Mouse (Mus musculus): Measurements from ENCODE around the gene Cdh16. TPM values are rescaled to one million over a fixed set of nuclear protein-coding genes. Genes with fewer than 3 reads are reported as not detected.

Cdh16 gene
- total RNA-seq, 1 experiment from 2014 or later: not detected

GRCm38 (mm10) chr8:104570436-104571343, 53.5 kb downstream of the Cdh16 start:
- peak; percentile 88 for DNase-seq

- peak; percentile 51 for DNase-seq
Observed at GRCm38 (mm10) chr8:104569559-104569958, 54.6 kb downstream of the Cdh16 start.

GRCm38 (mm10) chr8:104565457-104565798, 58.8 kb downstream of the Cdh16 start:
- no peak for DNase-seq

- DNase-seq: peak; percentile 91
Observed at GRCm38 (mm10) chr8:104564633-104565456, 59.4 kb downstream of the Cdh16 start.

- DNase-seq: no peak
Observed at GRCm38 (mm10) chr8:104560731-104561130, 63.5 kb downstream of the Cdh16 start.

GRCm38 (mm10) chr8:104557226-104557625, 67.0 kb downstream of the Cdh16 start:
- no peak for DNase-seq

GRCm38 (mm10) chr8:104555191-104555590, 69.0 kb downstream of the Cdh16 start:
- no peak for DNase-seq

Other genes starting within 250 kb of the Cdh16 start
- 36.8 and 40.9 TPM in 2 replicates for gene Cmtm4, start 228.6 kb downstream of the Cdh16 start, total RNA-seq (2021)
- 93.9 and 128 TPM in 2 replicates for gene Dync1li2, start 181.3 kb downstream of the Cdh16 start, total RNA-seq (2021)
- 0.23 TPM in 1 of 2 replicates, not detected in the other for gene Terb1, start 114.5 kb downstream of the Cdh16 start, total RNA-seq (2021)
- gene Nae1, start 89.8 kb downstream of the Cdh16 start, total RNA-seq (2021): 30.2 and 31.1 TPM in 2 replicates
- 4.0 and 4.1 TPM in 2 replicates for gene Car7, start 89.7 kb downstream of the Cdh16 start, total RNA-seq (2021)
- gene Pdp2, start 32.9 kb downstream of the Cdh16 start, total RNA-seq (2021): 37.2 and 38.0 TPM in 2 replicates
- gene Rrad, start 6.9 kb upstream of the Cdh16 start, total RNA-seq (2021): 2.4 and 5.1 TPM in 2 replicates
- gene Ciao2b, start 17.6 kb upstream of the Cdh16 start, total RNA-seq (2021): 39.3 and 47.6 TPM in 2 replicates
- 1.1 and 18.7 TPM in 2 replicates for gene Ces2a, start 109.6 kb upstream of the Cdh16 start, total RNA-seq (2021)
- 0.56 and 4.1 TPM in 2 replicates for gene Ces2b, start 207.2 kb upstream of the Cdh16 start, total RNA-seq (2021)
- gene Ces2c, start 222.7 kb upstream of the Cdh16 start, total RNA-seq (2021): not detected in 2 replicates